Mouse (Mus musculus): ENCODE results near the gene Coa3.
A peak's percentile ranks its signal among the peaks of the same experiment; 100 is the strongest.
"Not testable (repeated sequence)": the region's sequence is repeated elsewhere in the genome, so short reads cannot be mapped to it uniquely, and the experiment has no call there.

The Coa3 gene

GRCm38 (mm10) chr11:101278223-101279192 lies at the start of gene Coa3, which contains the start of gene Cntd1:
Gene Coa3 (minus strand): TSS chr11:101279114.
Gene Cntd1 (plus strand): TSS chr11:101279012.
- peak; percentile 50 to 64 for DNase-seq (ENCODE audit: low read depth in 2 of 2, low spot score in 2 of 2)

- no peak for DNase-seq (ENCODE audit: low read depth in 2 of 2, low spot score in 2 of 2)
Observed at GRCm38 (mm10) chr11:101327311-101327710, 48.4 kb upstream of the Coa3 start.

GRCm38 (mm10) chr11:101326147-101326546 lies 47.2 kb upstream of the Coa3 start:
- DNase-seq (ENCODE audit: low read depth in 2 of 2, low spot score in 2 of 2) = no peak

- DNase-seq (ENCODE audit: low read depth in 2 of 2, low spot score in 2 of 2) = not testable (repeated sequence)
Observed at GRCm38 (mm10) chr11:101325201-101325600, 46.3 kb upstream of the Coa3 start.

- DNase-seq (ENCODE audit: low read depth in 2 of 2, low spot score in 2 of 2) = no peak
Observed at GRCm38 (mm10) chr11:101324763-101325162, 45.8 kb upstream of the Coa3 start, which contains the start of gene Aoc2. Gene Aoc2 (plus strand): TSS chr11:101325063.

- peak; percentile 23 to 40 for DNase-seq (ENCODE audit: low read depth in 2 of 2, low spot score in 2 of 2)
Observed at GRCm38 (mm10) chr11:101323609-101324008, 44.7 kb upstream of the Coa3 start.

- no peak for DNase-seq (ENCODE audit: low read depth in 2 of 2, low spot score in 2 of 2)
Observed at GRCm38 (mm10) chr11:101316501-101316917, 37.6 kb upstream of the Coa3 start.

DNA sequence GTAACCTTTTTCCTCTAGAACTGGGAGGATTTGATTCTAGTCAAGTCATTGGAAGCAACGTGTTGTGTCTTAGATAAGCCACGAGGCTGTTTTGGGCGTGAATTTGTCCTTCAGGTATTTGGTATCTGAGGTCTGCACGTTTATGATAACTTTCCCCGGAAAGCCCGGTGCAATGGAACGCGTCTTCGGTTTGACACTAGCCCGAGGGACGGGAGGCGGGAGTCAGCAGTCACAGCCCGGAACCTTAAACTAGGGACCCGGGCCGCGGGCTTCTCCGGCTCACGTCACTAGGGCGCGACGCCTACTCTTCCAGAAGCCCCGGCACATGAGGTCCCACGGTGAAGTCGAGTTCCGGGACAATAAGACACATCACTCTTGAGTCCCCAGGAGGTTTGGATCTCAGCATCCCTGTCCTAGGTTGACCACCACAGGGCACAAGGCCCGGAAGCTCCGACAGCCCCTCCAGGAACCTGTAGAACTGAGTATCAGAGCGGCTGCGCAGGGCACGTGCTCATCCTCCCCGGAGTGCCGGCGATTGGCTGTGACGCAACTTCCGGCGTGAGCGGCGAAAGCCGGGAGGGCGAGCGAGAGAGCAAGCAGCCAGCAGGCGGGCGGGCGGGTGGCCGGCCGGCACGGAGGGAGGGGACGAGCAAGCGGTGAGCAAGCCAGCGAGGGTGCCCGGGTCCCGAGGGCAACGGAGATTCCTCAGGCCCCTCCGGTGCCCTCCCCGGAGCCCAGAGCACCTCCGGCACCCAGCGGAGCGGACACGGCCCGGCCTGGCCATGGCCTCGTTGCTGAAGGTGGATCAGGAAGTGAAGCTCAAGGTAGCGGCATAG lies 37.0 kb upstream of the Coa3 start, which contains the start of gene Psme3:
Gene Psme3, plus strand, starts transcription at position 549 of the 836 bp plus-strand sequence.
- DNase-seq (ENCODE audit: low read depth in 2 of 2, low spot score in 2 of 2) = peak; percentile 76 to 82

DNA sequence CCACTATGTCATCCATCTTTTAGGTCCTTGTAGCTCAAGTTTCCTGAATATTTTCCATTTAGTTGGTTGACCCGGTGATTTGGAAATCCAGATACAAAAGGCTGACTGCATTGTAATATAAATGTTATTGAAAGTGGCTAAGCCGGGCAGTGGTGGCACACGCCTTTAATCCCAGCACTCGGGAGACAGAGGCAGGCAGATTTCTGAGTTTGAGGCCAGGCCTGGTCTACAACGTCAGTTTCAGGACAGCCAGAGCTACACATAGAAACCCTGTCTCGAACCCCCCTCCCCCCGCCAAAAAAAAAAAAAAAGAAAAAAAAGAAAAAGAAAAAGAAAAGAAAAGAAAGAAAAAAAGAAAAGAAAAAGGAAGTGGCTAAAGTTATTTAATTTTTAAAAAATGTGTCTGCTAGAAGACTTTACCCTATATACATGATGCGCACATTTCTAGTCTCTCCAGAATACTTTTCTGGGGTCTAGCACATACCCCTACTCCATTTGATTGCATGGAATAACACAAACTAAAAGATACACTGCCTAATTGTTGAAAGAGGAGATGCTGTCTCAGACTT lies 36.3 kb upstream of the Coa3 start:
- no peak for DNase-seq (ENCODE audit: low read depth in 2 of 2, low spot score in 2 of 2)

DNA sequence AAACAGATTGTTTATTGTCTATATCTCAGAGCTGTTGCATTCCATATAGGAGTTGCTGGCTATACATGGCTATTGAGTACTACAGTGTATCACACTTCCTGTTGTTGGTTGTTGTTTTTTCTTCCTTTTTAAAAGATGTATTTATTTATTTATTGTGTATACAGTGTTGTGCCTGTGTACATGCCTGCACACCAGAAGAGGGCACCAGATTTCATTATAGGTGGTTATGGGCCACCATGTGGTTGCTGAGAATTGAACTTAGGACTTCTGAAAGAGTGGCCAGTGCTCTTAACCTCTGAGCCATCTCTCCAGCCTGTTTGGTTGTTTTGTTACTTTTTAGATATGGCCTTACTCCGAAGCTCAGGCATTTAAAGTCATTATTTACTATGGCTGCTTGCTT lies 35.7 kb upstream of the Coa3 start:
- DNase-seq (ENCODE audit: low read depth in 2 of 2, low spot score in 2 of 2) = no peak

DNA sequence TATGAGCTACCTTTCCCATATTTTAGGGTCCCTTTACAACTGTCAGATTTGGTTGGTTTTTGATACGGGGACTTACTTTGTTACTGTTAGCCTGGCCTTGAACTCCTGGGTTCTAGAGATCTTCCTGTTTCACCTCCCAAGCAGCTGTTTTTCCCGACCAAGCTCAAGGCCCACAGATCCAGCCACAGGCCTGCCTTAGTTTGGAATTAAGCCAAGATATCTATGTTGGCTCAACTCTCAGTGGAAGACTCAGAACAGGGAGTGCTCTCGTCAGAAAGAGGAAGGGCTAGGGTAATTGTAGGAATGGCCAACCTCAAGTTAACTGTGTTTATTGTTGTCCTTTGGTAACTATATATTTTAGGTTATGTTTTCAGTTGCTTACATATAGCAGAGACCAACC lies 33.2 kb upstream of the Coa3 start:
- no peak for DNase-seq (ENCODE audit: low read depth in 2 of 2, low spot score in 2 of 2)

DNA sequence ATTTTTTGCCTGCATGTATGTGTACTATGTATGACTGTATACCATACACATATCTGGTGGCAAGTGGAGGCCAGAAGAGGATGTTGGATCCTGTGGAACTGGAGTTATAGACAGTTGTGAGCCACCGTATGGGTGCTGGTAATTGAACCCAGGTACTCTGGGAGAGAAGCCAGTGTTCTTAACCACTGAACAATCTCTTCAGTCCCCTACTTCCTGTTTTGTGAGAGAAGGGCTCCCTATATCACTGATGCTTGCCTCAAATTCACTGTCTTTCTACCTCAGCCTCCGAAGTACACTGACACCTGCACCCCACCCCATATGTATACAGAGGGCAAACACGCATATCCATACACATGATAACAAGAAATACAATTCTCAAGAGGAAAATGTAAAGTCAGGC lies 32.2 kb upstream of the Coa3 start:
- DNase-seq (ENCODE audit: low read depth in 2 of 2, low spot score in 2 of 2) = no peak

DNA sequence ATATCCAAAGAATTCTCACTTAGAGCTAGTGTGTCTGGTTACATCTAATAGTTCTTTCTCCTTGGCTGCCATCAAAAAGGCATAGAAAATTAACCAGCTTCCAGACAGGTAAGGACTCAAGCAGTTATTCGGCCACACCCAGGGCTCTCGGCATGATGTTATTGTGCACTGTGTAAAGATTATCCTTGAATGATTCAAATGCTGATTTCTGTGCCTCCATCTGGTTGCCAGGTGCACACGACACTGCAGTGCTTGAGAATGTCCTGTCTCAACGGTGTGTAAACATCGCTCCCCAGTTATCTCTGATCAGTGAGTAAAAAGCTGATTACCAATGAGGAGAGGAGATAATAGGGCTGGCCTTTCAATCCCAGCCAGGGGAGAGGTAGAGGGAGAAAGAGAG lies 28.8 kb upstream of the Coa3 start:
- no peak for DNase-seq (ENCODE audit: low read depth in 2 of 2, low spot score in 2 of 2)

DNA sequence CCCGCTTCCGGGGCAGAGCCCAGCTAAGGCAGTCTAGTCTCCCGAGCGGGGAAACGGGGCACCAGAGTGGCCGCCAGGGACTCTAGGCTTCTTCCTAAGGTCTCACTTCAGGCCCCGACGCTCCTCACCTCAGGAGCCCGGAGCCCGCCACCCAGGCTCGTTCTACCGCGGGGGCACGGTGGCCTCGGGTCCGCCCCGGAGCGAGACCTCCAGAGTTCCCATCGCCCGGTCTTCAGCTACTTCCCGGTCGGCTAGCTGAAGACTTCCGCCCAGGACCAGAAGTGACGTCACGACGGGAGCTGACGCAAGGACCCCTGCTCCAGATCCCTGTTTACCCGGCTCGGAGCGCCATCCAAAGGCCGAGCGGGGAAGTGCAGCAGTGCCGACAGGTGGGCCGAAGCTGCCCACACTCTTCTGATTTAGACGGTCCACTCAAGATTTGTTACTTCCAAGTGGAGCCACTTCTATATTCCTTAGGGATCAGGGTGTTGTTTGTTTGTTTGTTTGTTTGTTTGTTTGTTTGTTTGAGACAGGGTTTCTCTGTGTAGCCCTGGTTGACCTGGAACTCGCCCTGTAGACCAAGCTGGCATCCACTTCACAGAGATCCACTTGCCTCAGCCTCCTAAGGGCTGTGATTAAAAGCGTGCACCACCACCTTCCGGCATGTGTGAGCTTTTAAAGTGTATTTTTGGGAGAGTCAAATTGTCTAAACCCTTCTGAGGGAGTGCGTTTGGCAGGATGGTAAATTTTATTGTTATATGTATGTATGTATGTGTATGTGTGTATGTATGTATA lies 23.3 kb upstream of the Coa3 start, which contains the start of gene Becn1:
Gene Becn1, minus strand, starts transcription at position 283 of the 795 bp plus-strand sequence.
- DNase-seq (ENCODE audit: low read depth in 2 of 2, low spot score in 2 of 2) = peak; percentile 91 to 94

- no peak for DNase-seq (ENCODE audit: low read depth in 2 of 2, low spot score in 2 of 2)
Observed at GRCm38 (mm10) chr11:101301299-101302003, 22.5 kb upstream of the Coa3 start.

DNA sequence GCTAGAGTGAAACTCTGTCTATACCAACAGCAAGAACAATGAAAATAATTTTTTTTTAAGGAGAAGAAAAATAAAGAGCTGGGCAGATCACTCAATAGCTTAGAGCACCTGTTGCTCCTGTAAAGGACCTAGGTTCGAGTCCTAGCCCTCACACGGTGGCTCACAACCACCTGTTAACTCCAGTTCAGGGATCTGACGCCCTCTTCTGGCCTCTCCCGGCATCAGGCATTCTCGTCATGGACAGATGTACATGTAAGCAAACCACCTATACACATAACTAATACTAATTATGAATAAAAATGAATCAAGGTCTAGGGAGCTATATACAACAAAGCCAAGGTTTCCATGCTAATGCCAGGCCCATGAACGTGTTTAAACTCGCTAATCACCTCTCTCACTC lies 22.0 kb upstream of the Coa3 start:
- no peak for DNase-seq (ENCODE audit: low read depth in 2 of 2, low spot score in 2 of 2)

DNA sequence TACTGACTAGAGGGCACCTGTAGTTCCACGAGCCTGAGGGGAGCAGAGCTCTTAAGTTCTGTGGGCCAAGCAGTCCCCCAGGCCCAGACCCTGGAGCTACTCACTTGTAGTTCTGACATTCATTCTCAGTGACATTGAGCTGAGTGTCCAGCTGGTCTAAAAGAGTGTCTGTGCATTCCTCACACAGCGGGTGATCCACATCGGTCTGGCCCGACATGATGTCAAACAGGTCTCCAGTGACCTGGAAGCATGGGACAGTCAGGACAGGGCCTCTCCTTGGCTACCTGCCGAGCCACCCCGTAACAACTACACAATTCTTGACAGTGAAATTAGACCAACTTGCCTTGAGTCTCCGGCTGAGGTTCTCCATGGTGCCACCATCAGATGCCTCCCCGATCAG lies 16.3 kb upstream of the Coa3 start:
- DNase-seq (ENCODE audit: low read depth in 2 of 2, low spot score in 2 of 2) = no peak

- DNase-seq (ENCODE audit: low read depth in 2 of 2, low spot score in 2 of 2) = no peak
Observed at GRCm38 (mm10) chr11:101291231-101291630, 12.3 kb upstream of the Coa3 start.

GRCm38 (mm10) chr11:101287306-101287705 lies 8.4 kb upstream of the Coa3 start:
- no peak for DNase-seq (ENCODE audit: low read depth in 2 of 2, low spot score in 2 of 2)

GRCm38 (mm10) chr11:101283805-101284204 lies 4.9 kb upstream of the Coa3 start:
- no peak for DNase-seq (ENCODE audit: low read depth in 2 of 2, low spot score in 2 of 2)
